Mouse (Mus musculus): Measurements from ENCODE around the gene Lpp.

DNA sequence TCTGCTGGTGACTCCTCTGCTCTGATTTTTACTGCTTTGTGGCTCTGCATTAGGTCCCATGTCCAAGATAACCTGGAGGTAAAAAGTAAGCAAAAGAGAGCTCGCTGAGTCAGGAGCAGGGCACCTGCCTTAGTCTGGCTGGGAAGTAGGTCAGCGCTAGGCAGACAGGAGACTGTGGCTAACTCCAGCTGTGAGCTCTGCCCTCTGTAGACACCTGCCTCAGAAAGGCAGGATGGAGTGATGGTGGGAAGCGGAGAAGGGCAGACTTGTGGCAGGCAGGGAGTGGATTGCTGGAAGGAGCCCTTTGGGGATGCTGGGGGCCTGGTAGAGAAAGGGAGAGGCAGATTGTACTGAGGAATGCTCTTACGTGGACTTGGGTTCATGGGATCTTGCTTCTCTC, 35.4 kb downstream of the Lpp start:
- no peak for TF ChIP-seq CTCF (IDR thresholded peaks at IDR 0.05; ENCODE audit: low read depth, low read length)
- no peak for TF ChIP-seq TAL1 (conservative IDR thresholded peaks at IDR 0.05; ENCODE audit: low read depth, low read length)
- TF ChIP-seq GATA1 (IDR thresholded peaks at IDR 0.05; ENCODE audit: borderline replicate concordance, low read length): no peak
- TF ChIP-seq POLR2AphosphoS5 (IDR thresholded peaks at IDR 0.05; ENCODE audit: insufficient replicate concordance, low read depth, low read length): no peak
- no peak for TF ChIP-seq GATA2 (IDR thresholded peaks at IDR 0.05; ENCODE audit: borderline replicate concordance, low read depth, low read length)
